Mouse (Mus musculus): Measurements from ENCODE around the gene Pbp2.

GRCm38 (mm10) chr6:135352537-135352936, 42.3 kb upstream of the Pbp2 start:
- TF ChIP-seq CTCF (conservative IDR thresholded peaks at IDR 0.05; ENCODE audit: low read length) (no peak), NANOG (IDR thresholded peaks at IDR 0.05; ENCODE audit: borderline replicate concordance, low read length) (0 out of 2 replicates have a peak, but pooled peaks have one; percentile 44), POU5F1 (IDR thresholded peaks at IDR 0.05; ENCODE audit: borderline replicate concordance, low read length) (no peak)

Data from E14TG2a.4 (cell line).